Mouse (Mus musculus) ES-E14 (cell line): ENCODE results near the gene Slc7a15.
"Not testable (repeated sequence)": the region's sequence is repeated elsewhere in the genome, so short reads cannot be mapped to it uniquely, and the experiment has no call there.

Experiments
- HCFC1 ChIP-seq: IDR thresholded peaks from 2 replicates; pipeline ENCODE4 v1.6.1; 2012; ENCODE audit warnings: low read length, inconsistent platforms, borderline replicate concordance; ENCODE audit not compliant: insufficient read depth
- MAFK ChIP-seq: IDR thresholded peaks from 2 replicates; pipeline ENCODE4 v1.6.1; 2014; ENCODE audit warnings: mild to moderate bottlenecking, low read depth, low read length, inconsistent platforms; ENCODE audit not compliant: insufficient read depth
- ZC3H11A ChIP-seq: IDR thresholded peaks from 2 replicates; pipeline ENCODE4 v1.6.1; 2012; ENCODE audit warnings: low read depth, mild to moderate bottlenecking, inconsistent platforms, low read length, borderline replicate concordance
- ZNF384 ChIP-seq: IDR thresholded peaks from 2 replicates; pipeline ENCODE4 v1.6.1; 2012; ENCODE audit warnings: low read depth, low read length, inconsistent platforms

GRCm38 (mm10) chr12:8571287-8571902 lies 27.5 kb downstream of the Slc7a15 start:
- not testable (repeated sequence) for TF ChIP-seq MAFK, ZNF384, ZC3H11A, HCFC1
